In genomic region chr5:101819216-101819615, GRCm38 (mm10) we compare ENCODE assay signal across 23 mouse cellular contexts. TPM values are rescaled to one million over a fixed set of nuclear protein-coding genes. Genes with fewer than 3 reads are reported as not detected.
DNase-seq lines count a peak whose midpoint lies in the region; ATAC-seq lines count a peak whose summit lies in the region.
"Had no signal": no experiment of that assay in that cellular context is flagged by ENCODE, and none has a peak within 500 bp of the region (broad histone marks: within the 10 kb centered on the region; RNA-seq: fewer than 3 reads in every experiment).

No protein-coding gene starts in this region.

- H3K4me3 ChIP-seq in embryonic facial prominence, embryonic 11.5 days (ENCODE audit: low read depth, low read length), result no peak overlapping the region
- H3K4me3 ChIP-seq: embryonic facial prominence, embryonic 15.5 days; erythroblast, embryonic 14.5 days; forebrain, embryonic 10.5 days; heart, adult 2 months; heart, embryonic 15.5 days; hindbrain, embryonic 13.5 days had no signal

- H3K36me3 ChIP-seq in embryonic facial prominence, embryonic 11.5 days (replicated peaks; ENCODE audit: control insufficient read depth, insufficient read depth, low read depth, low read length), result no peaks in the 10 kb centered on the region
- H3K36me3 ChIP-seq: embryonic facial prominence, embryonic 15.5 days; forebrain, embryonic 10.5 days; heart, embryonic 15.5 days; hindbrain, embryonic 13.5 days had no signal

- ATAC-seq in embryonic facial prominence, embryonic 11.5 days (replicated peaks; ENCODE audit: insufficient number of reproducible peaks, low FRiP score, low TSS enrichment, low read depth), result no peak
- ATAC-seq in frontal cortex, adult (ENCODE audit: low TSS enrichment), result no peak
- ATAC-seq: activated CD4-positive, CD25-positive, alpha-beta regulatory T cell, adult 4 months; forebrain, embryonic 14.5 days; hindbrain, postnatal 0 days had no signal

- H3K9ac ChIP-seq in embryonic facial prominence, embryonic 11.5 days (replicated peaks; ENCODE audit: low read length), result no peak overlapping the region
- H3K9ac ChIP-seq: embryonic facial prominence, embryonic 15.5 days; heart, embryonic 15.5 days; hindbrain, embryonic 13.5 days had no signal

- DNase-seq in kidney, postnatal 4 days, result peak; percentile 41 to 58
- no peak for DNase-seq in kidney, adult 18-20 months
- peak; percentile 47 for DNase-seq in embryo, embryonic 10.5 days (ENCODE audit: low spot score)
- DNase-seq in embryonic facial prominence, embryonic 11.5 days (ENCODE audit: low spot score), result peak; percentile 24
- no peak for DNase-seq in gastrocnemius, postnatal 36 days
- DNase-seq: adrenal gland, postnatal 14 days; cerebellum, adult 18-20 months; cerebellum, adult 9-11 months; cerebellum, postnatal 36 days; gastrocnemius, postnatal 10 days; heart, postnatal 14 days had no signal

- H3K27me3 ChIP-seq in embryonic facial prominence, embryonic 11.5 days (ENCODE audit: control insufficient read depth, insufficient read depth, low read length), result no peaks in the 10 kb centered on the region

- H3K9me3 ChIP-seq in embryonic facial prominence, embryonic 11.5 days (replicated peaks; ENCODE audit: control insufficient read depth, low read length), result no peaks in the 10 kb centered on the region
- H3K9me3 ChIP-seq: embryonic facial prominence, embryonic 15.5 days; forebrain, embryonic 10.5 days; heart, embryonic 15.5 days; hindbrain, embryonic 13.5 days had no signal

- H3K4me1 ChIP-seq in embryonic facial prominence, embryonic 11.5 days (ENCODE audit: control insufficient read depth, insufficient read depth, low read length), result no peaks in the 10 kb centered on the region; the same call in 1 of the 2 replicates
- H3K4me1 ChIP-seq: embryonic facial prominence, embryonic 15.5 days had no signal

- H3K27ac ChIP-seq in embryonic facial prominence, embryonic 11.5 days (replicated peaks; ENCODE audit: low read depth, low read length), result no peak overlapping the region
- H3K27ac ChIP-seq: embryonic facial prominence, embryonic 15.5 days; forebrain, embryonic 10.5 days; heart, adult 2 months; heart, embryonic 15.5 days; hindbrain, embryonic 13.5 days; hindbrain, postnatal 0 days had no signal

- H3K4me2 ChIP-seq in embryonic facial prominence, embryonic 11.5 days (ENCODE audit: low read depth, low read length), result no peak overlapping the region
- H3K4me2 ChIP-seq: embryonic facial prominence, embryonic 15.5 days; heart, embryonic 11.5 days; heart, embryonic 15.5 days; hindbrain, embryonic 13.5 days had no signal

- intact Hi-C loops in gastrocnemius, postnatal 36 days (cut with DNase I), result no loop called here

- WGBS in embryonic facial prominence, embryonic 11.5 days, result 45% methylated on average over 10 of the region's 10 CpGs

RNA-seq across cellular contexts. Expression of gene Cds1, which starts 54.3 kb away (rescaled TPM):
- 1.4 and 1.5 TPM in 2 replicates for polyA plus RNA-seq in embryonic facial prominence, embryonic 11.5 days (2014; fragmentation: Nextera tagmentation; extraction: Ambion mirVana)
- 1 to 10 TPM; 1.9 to 3.3 TPM for total RNA-seq in gastrocnemius, postnatal 36 days (2021)
- total RNA-seq: MEL had no signal
- polyA plus RNA-seq: activated CD4-positive, CD25-positive, alpha-beta regulatory T cell, adult 4 months; erythroblast, embryonic 14.5 days had no signal

Comparison
In these comparisons a context has a peak if more than half of its experiments do, and no peak if none do; other contexts are left out.
1. DNase-seq: peak in kidney, postnatal 4 days (2 of 2), embryo, embryonic 10.5 days (single experiment) and embryonic facial prominence, embryonic 11.5 days (single experiment); none in kidney, adult 18-20 months (single experiment) and gastrocnemius, postnatal 36 days (0 of 2).